24 mouse cellular contexts compared by ENCODE assay signal in genomic region chr16:91394826-91395410, GRCm38 (mm10). TPM values are rescaled to one million over a fixed set of nuclear protein-coding genes. Genes with fewer than 3 reads are reported as not detected.
DNase-seq lines count a peak whose midpoint lies in the region; ATAC-seq and TF ChIP-seq lines count a peak whose summit lies in the region.
"Had no signal": no experiment of that assay in that cellular context is flagged by ENCODE, and none has a peak within 500 bp of the region (broad histone marks: within the 10 kb centered on the region; RNA-seq: fewer than 3 reads in every experiment).

No protein-coding gene starts in this region.

- H3K4me1 ChIP-seq in liver, adult 2 months (ENCODE audit: control insufficient read depth, insufficient read depth, low read length) = no peaks in the 10 kb centered on the region
- peaks cover 24% of the 10 kb centered on the region for H3K4me1 ChIP-seq in liver, embryonic 11.5 days (replicated peaks; ENCODE audit: control insufficient read depth, insufficient read depth, low read length)
- H3K4me1 ChIP-seq in liver, embryonic 14.5 days (replicated peaks; ENCODE audit: control insufficient read depth in 2 of 2, insufficient read depth in 2 of 2, low read length in 1 of 2) = peaks cover 25 to 26% of the 10 kb centered on the region in 2 experiments
- H3K4me1 ChIP-seq: embryonic facial prominence, embryonic 10.5 days; forebrain, embryonic 15.5 days had no signal

- H3K27ac ChIP-seq in liver, adult 2 months (replicated peaks; ENCODE audit: insufficient read depth, low read depth, low read length) = no peak overlapping the region
- no peak overlapping the region for H3K27ac ChIP-seq in liver, embryonic 11.5 days (ENCODE audit: low read depth, low read length)
- H3K27ac ChIP-seq in liver, embryonic 14.5 days = peak overlapping the region; percentile 54
- H3K27ac ChIP-seq: embryonic facial prominence, embryonic 10.5 days; forebrain, embryonic 15.5 days; left cerebral cortex, adult 2 months had no signal

- H3K79me2 ChIP-seq in liver, adult 2 months (ENCODE audit: control insufficient read depth, insufficient read depth, low read length) = no peaks in the 10 kb centered on the region

- no peak overlapping the region for H3K9ac ChIP-seq in liver, adult 2 months (ENCODE audit: low read depth, low read length)
- H3K9ac ChIP-seq in liver, embryonic 11.5 days (ENCODE audit: low read depth, low read length) = no peak overlapping the region
- H3K9ac ChIP-seq in liver, embryonic 14.5 days (replicated peaks) = no peak overlapping the region
- H3K9ac ChIP-seq: forebrain, embryonic 15.5 days had no signal

- H3K4me3 ChIP-seq in liver, adult 2 months (ENCODE audit: insufficient read depth, low read depth, low read length) = no peak overlapping the region
- H3K4me3 ChIP-seq in liver, embryonic 11.5 days (ENCODE audit: low read depth, low read length) = no peak overlapping the region
- no peak overlapping the region for H3K4me3 ChIP-seq in liver, embryonic 14.5 days (ENCODE audit: insufficient read depth in 1 of 2, low read depth in 2 of 2, low read length in 2 of 2)
- H3K4me3 ChIP-seq: embryonic facial prominence, embryonic 10.5 days; forebrain, embryonic 15.5 days; left cerebral cortex, adult 2 months had no signal

- no peak for TF ChIP-seq CTCF in liver, adult 2 months (IDR thresholded peaks at IDR 0.05; ENCODE audit: low read depth, low read length)
- no peak for TF ChIP-seq CTCF in liver, embryonic 14.5 days (IDR thresholded peaks at IDR 0.05; ENCODE audit: low read depth)

- TF ChIP-seq POLR2A in liver, adult 2 months (IDR thresholded peaks at IDR 0.05; ENCODE audit: extremely low read depth, insufficient read depth, low read length) = no peak

- no peaks in the 10 kb centered on the region for H3K9me3 ChIP-seq in liver, embryonic 11.5 days (ENCODE audit: control insufficient read depth, low read length)
- no peaks in the 10 kb centered on the region for H3K9me3 ChIP-seq in liver, embryonic 14.5 days (ENCODE audit: control insufficient read depth, low read length)
- H3K9me3 ChIP-seq: embryonic facial prominence, embryonic 10.5 days; forebrain, embryonic 15.5 days had no signal

- peak; percentile 95 for DNase-seq in heart, adult 11 months
- DNase-seq in heart, postnatal 25 days (ENCODE audit: low spot score) = no peak
- peak; percentile 31 for DNase-seq in liver, adult 2 months (ENCODE audit: extremely low read depth, low read depth, low spot score)
- no peak for DNase-seq in liver, embryonic 11.5 days (ENCODE audit: low spot score)
- peak; percentile 72 for DNase-seq in adipocyte (ENCODE audit: low spot score)
- DNase-seq in liver, embryonic 14.5 days (ENCODE audit: low read depth in 3 of 3, low spot score in 3 of 3) = no peak
- no peak for DNase-seq in T-cell, adult 2 months (ENCODE audit: low spot score)
- DNase-seq in left cerebral cortex, postnatal 10 days (ENCODE audit: extremely low spot score in 1 of 2, low spot score in 2 of 2) = no peak
- DNase-seq: adrenal gland, postnatal 14 days; cerebellum, adult 18-20 months; kidney, adult 18-20 months; kidney, postnatal 10 days; right cerebral cortex, postnatal 14 days; thymus, postnatal 4 days had no signal

- intact Hi-C loops in heart, postnatal 25 days (cut with DNase I) = no loop called here
- intact Hi-C loops in left cerebral cortex, postnatal 10 days (cut with DNase I) = no loop called here

- no peak for ATAC-seq in liver, embryonic 11.5 days (replicated peaks; ENCODE audit: low FRiP score)
- no peak for ATAC-seq in liver, embryonic 14.5 days (ENCODE audit: insufficient read depth)
- ATAC-seq: forebrain, embryonic 15.5 days; hindbrain, embryonic 16.5 days; lung, postnatal 0 days had no signal

- H3K4me2 ChIP-seq in liver, embryonic 11.5 days = no peak overlapping the region
- H3K4me2 ChIP-seq in liver, embryonic 14.5 days (ENCODE audit: low read depth) = no peak overlapping the region
- H3K4me2 ChIP-seq: forebrain, embryonic 15.5 days; midbrain, embryonic 11.5 days had no signal

- TF ChIP-seq EP300 in liver, embryonic 14.5 days (IDR thresholded peaks at IDR 0.05; ENCODE audit: low read depth) = no peak

- H3K36me3 ChIP-seq in liver, adult 2 months (ENCODE audit: control insufficient read depth, insufficient read depth, low read length) = peaks cover 46% of the 10 kb centered on the region
- H3K36me3 ChIP-seq in liver, embryonic 11.5 days (ENCODE audit: control insufficient read depth, insufficient read depth, low read length) = peaks cover 28% of the 10 kb centered on the region
- peaks cover 72% of the 10 kb centered on the region for H3K36me3 ChIP-seq in liver, embryonic 14.5 days (replicated peaks; ENCODE audit: control insufficient read depth, insufficient read depth, low read depth)

- WGBS in liver, adult 2 months = 19% methylated on average over 4 of the region's 4 CpGs
- 79% methylated on average over 4 of the region's 4 CpGs for WGBS in liver, embryonic 11.5 days
- WGBS in liver, embryonic 14.5 days (ENCODE audit: insufficient replicate concordance) = 69% methylated on average over 4 of the region's 4 CpGs

- H3K27me3 ChIP-seq in liver, adult 2 months (ENCODE audit: control insufficient read depth, insufficient read depth, low read length) = no peaks in the 10 kb centered on the region
- no peaks in the 10 kb centered on the region for H3K27me3 ChIP-seq in liver, embryonic 11.5 days (replicated peaks; ENCODE audit: control insufficient read depth, insufficient read depth, low read length)
- H3K27me3 ChIP-seq in liver, embryonic 14.5 days (ENCODE audit: control insufficient read depth, insufficient read depth, low read length) = no peaks in the 10 kb centered on the region
- H3K27me3 ChIP-seq: forebrain, embryonic 15.5 days had no signal

RNA-seq across cellular contexts. Expression of gene Gm21970, which starts 3.4 kb away (rescaled TPM):
- total RNA-seq in heart, postnatal 25 days (2021) = not detected
- total RNA-seq in liver, adult 2 months (2014; rRNA removed) = 0.83 TPM in 1 of 2 replicates, not detected in the other
- not detected in 2 replicates for polyA plus RNA-seq in liver, adult 2 months (2012; rRNA removed)
- polyA plus RNA-seq in liver, embryonic 11.5 days (2014; fragmentation: Nextera tagmentation; extraction: Ambion mirVana) = not detected in 2 replicates
- 0.04 and 0.14 TPM in 2 replicates for polyA plus RNA-seq in liver, embryonic 14.5 days (2012; rRNA removed)
- 0.67 TPM in 1 of 2 replicates, not detected in the other for polyA plus RNA-seq in liver, embryonic 14.5 days (2014; fragmentation: Nextera tagmentation; extraction: Ambion mirVana)
- not detected for total RNA-seq in left cerebral cortex, postnatal 10 days (2021)
- total RNA-seq: granulocyte monocyte progenitor cell, adult 5-6 weeks; left cerebral cortex, adult 2 months had no signal
- polyA plus RNA-seq: embryonic facial prominence, embryonic 10.5 days; forebrain, embryonic 15.5 days; hindbrain, embryonic 16.5 days; limb, embryonic 11.5 days; lung, postnatal 0 days; midbrain, embryonic 11.5 days; neural tube, embryonic 14.5 days; testis, adult 2 months had no signal

RNA-seq across cellular contexts. Expression of gene Il10rb, which starts 11.0 kb away (rescaled TPM):
- 100 to 1,000 TPM in 1 of 2 experiments, 10 to 100 TPM in 1; 97.5 to 105 TPM for total RNA-seq in heart, postnatal 25 days (2021)
- total RNA-seq in liver, adult 2 months (2014; rRNA removed) = 7.3 and 9.5 TPM in 2 replicates
- 5.0 and 5.1 TPM in 2 replicates for polyA plus RNA-seq in liver, adult 2 months (2012; rRNA removed)
- polyA plus RNA-seq in liver, embryonic 11.5 days (2014; fragmentation: Nextera tagmentation; extraction: Ambion mirVana) = 29.8 and 32.9 TPM in 2 replicates
- 12.4 and 12.7 TPM in 2 replicates for polyA plus RNA-seq in liver, embryonic 14.5 days (2012; rRNA removed)
- 24.9 and 28.7 TPM in 2 replicates for polyA plus RNA-seq in liver, embryonic 14.5 days (2014; fragmentation: Nextera tagmentation; extraction: Ambion mirVana)
- 1 to 10 TPM; 7.9 to 8.9 TPM for total RNA-seq in left cerebral cortex, postnatal 10 days (2021)

RNA-seq across cellular contexts. Expression of gene Ifnar2, which starts 22.3 kb away (rescaled TPM):
- 10 to 100 TPM; 34.5 to 37.6 TPM for total RNA-seq in heart, postnatal 25 days (2021)
- total RNA-seq in liver, adult 2 months (2014; rRNA removed) = 69.1 and 84.2 TPM in 2 replicates
- polyA plus RNA-seq in liver, adult 2 months (2012; rRNA removed) = 115 and 144 TPM in 2 replicates
- polyA plus RNA-seq in liver, embryonic 11.5 days (2014; fragmentation: Nextera tagmentation; extraction: Ambion mirVana) = 66.7 and 70.9 TPM in 2 replicates
- 23.0 and 33.1 TPM in 2 replicates for polyA plus RNA-seq in liver, embryonic 14.5 days (2012; rRNA removed)
- 68.4 and 74.4 TPM in 2 replicates for polyA plus RNA-seq in liver, embryonic 14.5 days (2014; fragmentation: Nextera tagmentation; extraction: Ambion mirVana)
- 10 to 100 TPM; 20.9 to 22.0 TPM for total RNA-seq in left cerebral cortex, postnatal 10 days (2021)

Comparison
In these comparisons a context has a peak if more than half of its experiments do, and no peak if none do; other contexts are left out.
1. DNase-seq: peak in heart, adult 11 months (single experiment), liver, adult 2 months (single experiment) and adipocyte (single experiment); none in heart, postnatal 25 days (single experiment), liver, embryonic 11.5 days (single experiment), liver, embryonic 14.5 days (0 of 3), T-cell, adult 2 months (single experiment) and left cerebral cortex, postnatal 10 days (0 of 2).